ENCODE assay signal across 13 mouse cellular contexts in the genomic region with DNA sequence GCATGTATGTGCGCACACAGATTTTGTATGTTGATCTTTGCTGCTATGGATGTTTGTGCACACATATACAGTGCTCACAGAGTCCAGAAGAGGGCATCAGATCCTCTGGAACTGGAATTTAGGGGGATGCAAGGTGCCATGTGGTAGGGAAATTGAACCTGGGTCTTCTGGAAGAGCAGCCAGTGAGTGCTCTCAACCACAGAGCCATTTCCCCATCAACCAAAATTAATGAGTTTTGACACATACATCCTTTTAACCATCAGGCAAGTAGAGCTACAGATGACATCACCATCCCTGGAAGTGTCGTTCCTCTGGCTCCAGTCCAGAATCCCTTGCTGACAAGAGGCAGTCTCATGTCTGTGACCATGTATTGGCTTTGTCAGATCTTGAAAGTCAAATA. TPM values are rescaled to one million over a fixed set of nuclear protein-coding genes. Genes with fewer than 3 reads are reported as not detected.
DNase-seq lines count a peak whose midpoint lies in the region; ATAC-seq and TF ChIP-seq lines count a peak whose summit lies in the region.
"Had no signal": no experiment of that assay in that cellular context is flagged by ENCODE, and none has a peak within 500 bp of the region (broad histone marks: within the 10 kb centered on the region; RNA-seq: fewer than 3 reads in every experiment).

No protein-coding gene starts in this region.

- no peaks in the 10 kb centered on the region for H3K4me1 ChIP-seq in kidney, postnatal 0 days (replicated peaks; ENCODE audit: insufficient read depth, low read length)
- H3K4me1 ChIP-seq in ES-Bruce4 (ENCODE audit: control insufficient read depth, insufficient read depth, low read length) = no peaks in the 10 kb centered on the region
- H3K4me1 ChIP-seq: embryonic facial prominence, embryonic 12.5 days; hindbrain, embryonic 15.5 days had no signal

- no peak overlapping the region for H3K27ac ChIP-seq in kidney, postnatal 0 days
- no peak overlapping the region for H3K27ac ChIP-seq in ES-Bruce4 (ENCODE audit: insufficient read depth, low read length)
- H3K27ac ChIP-seq: embryonic facial prominence, embryonic 12.5 days; hindbrain, embryonic 15.5 days; liver, embryonic 14.5 days had no signal

- no peak overlapping the region for H3K4me3 ChIP-seq in kidney, postnatal 0 days (replicated peaks; ENCODE audit: low read depth, low read length)
- no peak overlapping the region for H3K4me3 ChIP-seq in ES-Bruce4 (ENCODE audit: low read depth, low read length)
- H3K4me3 ChIP-seq: embryonic facial prominence, embryonic 12.5 days; hindbrain, embryonic 15.5 days had no signal

- no peak for TF ChIP-seq POLR2A in ES-Bruce4 (IDR thresholded peaks at IDR 0.05; ENCODE audit: insufficient read depth, low read length)

- H3K9ac ChIP-seq in kidney, postnatal 0 days (ENCODE audit: low read depth, low read length) = no peak overlapping the region
- no peak overlapping the region for H3K9ac ChIP-seq in ES-Bruce4 (ENCODE audit: low read depth, poor library complexity, severe bottlenecking)
- H3K9ac ChIP-seq: embryonic facial prominence, embryonic 12.5 days; hindbrain, embryonic 15.5 days; liver, embryonic 14.5 days had no signal

- no peak for ATAC-seq in kidney, postnatal 0 days (replicated peaks; ENCODE audit: low FRiP score, low read depth)
- no peak for ATAC-seq in monocyte, adult 5-6 weeks (replicated peaks; ENCODE audit: insufficient number of reproducible peaks, low FRiP score, low TSS enrichment, poor library complexity, severe bottlenecking)

- 66% methylated on average over 2 of the region's 2 CpGs for WGBS in kidney, postnatal 0 days

- TF ChIP-seq CTCF in kidney, postnatal 0 days (IDR thresholded peaks at IDR 0.05; ENCODE audit: low read depth) = peak; percentile 61
- TF ChIP-seq CTCF in ES-Bruce4 (IDR thresholded peaks at IDR 0.05; ENCODE audit: low read depth, low read length) = peak; percentile 5

- peak; percentile 86 to 90 for DNase-seq in cerebellum, postnatal 10 days
- no peak for DNase-seq in cerebellum, adult 11-12 months
- peak; percentile 7 for DNase-seq in kidney, postnatal 0 days (ENCODE audit: low spot score)
- DNase-seq in kidney, postnatal 25 days = no peak
- DNase-seq in embryo, embryonic 11 days = peak; percentile 27
- no peak for DNase-seq in kidney, postnatal 14 days

- H3K36me3 ChIP-seq in kidney, postnatal 0 days (ENCODE audit: insufficient read depth, low read length) = peaks cover 13% of the 10 kb centered on the region; the same call in 1 of the 2 replicates
- H3K36me3 ChIP-seq in ES-Bruce4 (ENCODE audit: control insufficient read depth, insufficient read depth, low read length, poor library complexity, severe bottlenecking) = peaks cover 31% of the 10 kb centered on the region
- H3K36me3 ChIP-seq: hindbrain, embryonic 15.5 days had no signal

- no peak for TF ChIP-seq EP300 in ES-Bruce4 (IDR thresholded peaks at IDR 0.05; ENCODE audit: insufficient read depth, low read depth, low read length)

- H3K4me2 ChIP-seq in kidney, postnatal 0 days (ENCODE audit: low read length) = no peak overlapping the region
- H3K4me2 ChIP-seq: embryonic facial prominence, embryonic 12.5 days; hindbrain, embryonic 15.5 days had no signal

- H3K9me3 ChIP-seq in kidney, postnatal 0 days (replicated peaks; ENCODE audit: low read length) = no peaks in the 10 kb centered on the region
- no peaks in the 10 kb centered on the region for H3K9me3 ChIP-seq in ES-Bruce4 (replicated peaks; ENCODE audit: control insufficient read depth, insufficient read depth, low read length, poor library complexity, severe bottlenecking)
- H3K9me3 ChIP-seq: embryonic facial prominence, embryonic 12.5 days; hindbrain, embryonic 15.5 days had no signal

- no peaks in the 10 kb centered on the region for H3K27me3 ChIP-seq in kidney, postnatal 0 days (ENCODE audit: insufficient read depth, low read length)
- no peaks in the 10 kb centered on the region for H3K27me3 ChIP-seq in ES-Bruce4 (ENCODE audit: control insufficient read depth, insufficient read depth, low read length, poor library complexity, severe bottlenecking)
- H3K27me3 ChIP-seq: embryonic facial prominence, embryonic 12.5 days; hindbrain, embryonic 15.5 days had no signal

RNA-seq across cellular contexts. Expression of a gene that starts 20.6 kb away (rescaled TPM):
- polyA plus RNA-seq in kidney, postnatal 0 days (2015; fragmentation: Nextera tagmentation; extraction: Ambion mirVana) = 2.0 and 2.6 TPM in 2 replicates
- polyA plus RNA-seq in ES-Bruce4 (2011; ENCODE audit: insufficient read depth, insufficient read length, low read depth, missing spikeins) = not detected in 2 replicates
- 0.32 TPM in 1 of 3 replicates, not detected in the others for total RNA-seq in monocyte, adult 5-6 weeks (2017)
- total RNA-seq: gastrocnemius, adult 18-20 months; layer of hippocampus, adult 18-20 months had no signal
- polyA plus RNA-seq: embryonic facial prominence, embryonic 12.5 days had no signal

RNA-seq across cellular contexts. Expression of a gene that starts 21.4 kb away (rescaled TPM):
- 13.8 and 15.5 TPM in 2 replicates for polyA plus RNA-seq in kidney, postnatal 0 days (2015; fragmentation: Nextera tagmentation; extraction: Ambion mirVana)
- 70.4 and 75.1 TPM in 2 replicates for polyA plus RNA-seq in ES-Bruce4 (2011; ENCODE audit: insufficient read depth, insufficient read length, low read depth, missing spikeins)
- 2.9 to 4.1 TPM (median 3.4 TPM) in 3 replicates for total RNA-seq in monocyte, adult 5-6 weeks (2017)
- total RNA-seq: gastrocnemius, adult 18-20 months had no signal

RNA-seq across cellular contexts. Expression of a gene that starts 32.9 kb away (rescaled TPM):
- polyA plus RNA-seq in kidney, postnatal 0 days (2015; fragmentation: Nextera tagmentation; extraction: Ambion mirVana) = 28.0 and 28.1 TPM in 2 replicates
- polyA plus RNA-seq in ES-Bruce4 (2011; ENCODE audit: insufficient read depth, insufficient read length, low read depth, missing spikeins) = 23.1 and 25.2 TPM in 2 replicates
- total RNA-seq in monocyte, adult 5-6 weeks (2017) = 4.6 to 10.5 TPM (median 7.5 TPM) in 3 replicates

RNA-seq across cellular contexts. Expression of a gene that starts 48.8 kb away (rescaled TPM):
- 9.7 and 11.5 TPM in 2 replicates for polyA plus RNA-seq in kidney, postnatal 0 days (2015; fragmentation: Nextera tagmentation; extraction: Ambion mirVana)
- 1.2 and 2.0 TPM in 2 replicates for polyA plus RNA-seq in ES-Bruce4 (2011; ENCODE audit: insufficient read depth, insufficient read length, low read depth, missing spikeins)
- not detected in 3 replicates for total RNA-seq in monocyte, adult 5-6 weeks (2017)

RNA-seq across cellular contexts. Expression of a gene that starts 56.3 kb away (rescaled TPM):
- 0.15 and 0.16 TPM in 2 replicates for polyA plus RNA-seq in kidney, postnatal 0 days (2015; fragmentation: Nextera tagmentation; extraction: Ambion mirVana)
- not detected in 2 replicates for polyA plus RNA-seq in ES-Bruce4 (2011; ENCODE audit: insufficient read depth, insufficient read length, low read depth, missing spikeins)
- not detected in 3 replicates for total RNA-seq in monocyte, adult 5-6 weeks (2017)
- total RNA-seq: gastrocnemius, adult 18-20 months had no signal
- polyA plus RNA-seq: embryonic facial prominence, embryonic 12.5 days had no signal

Comparison
In these comparisons a context has a peak if more than half of its experiments do, and no peak if none do; other contexts are left out.
1. DNase-seq: peak in cerebellum, postnatal 10 days (2 of 2), kidney, postnatal 0 days (single experiment) and embryo, embryonic 11 days (single experiment); none in cerebellum, adult 11-12 months (single experiment), kidney, postnatal 25 days (0 of 2) and kidney, postnatal 14 days (single experiment).